Mouse (Mus musculus) bone marrow, adult 2 months (tissue): Measurements from ENCODE around the gene Trim72.

Source experiments
- CTCF ChIP-seq: fragments of 200-500 bp; IDR thresholded peaks from 2 replicates; pipeline ENCODE4 v1.5.1; 2011; ENCODE audit warnings: low read length, control low read depth; ENCODE audit not compliant: control insufficient read depth, insufficient read depth
- POLR2A ChIP-seq: fragments of 200-500 bp; IDR thresholded peaks from 2 replicates; pipeline ENCODE4 v1.6.1; 2011; ENCODE audit warnings: low read depth, mild to moderate bottlenecking, control low read depth, low read length, borderline replicate concordance; ENCODE audit not compliant: control insufficient read depth

DNA sequence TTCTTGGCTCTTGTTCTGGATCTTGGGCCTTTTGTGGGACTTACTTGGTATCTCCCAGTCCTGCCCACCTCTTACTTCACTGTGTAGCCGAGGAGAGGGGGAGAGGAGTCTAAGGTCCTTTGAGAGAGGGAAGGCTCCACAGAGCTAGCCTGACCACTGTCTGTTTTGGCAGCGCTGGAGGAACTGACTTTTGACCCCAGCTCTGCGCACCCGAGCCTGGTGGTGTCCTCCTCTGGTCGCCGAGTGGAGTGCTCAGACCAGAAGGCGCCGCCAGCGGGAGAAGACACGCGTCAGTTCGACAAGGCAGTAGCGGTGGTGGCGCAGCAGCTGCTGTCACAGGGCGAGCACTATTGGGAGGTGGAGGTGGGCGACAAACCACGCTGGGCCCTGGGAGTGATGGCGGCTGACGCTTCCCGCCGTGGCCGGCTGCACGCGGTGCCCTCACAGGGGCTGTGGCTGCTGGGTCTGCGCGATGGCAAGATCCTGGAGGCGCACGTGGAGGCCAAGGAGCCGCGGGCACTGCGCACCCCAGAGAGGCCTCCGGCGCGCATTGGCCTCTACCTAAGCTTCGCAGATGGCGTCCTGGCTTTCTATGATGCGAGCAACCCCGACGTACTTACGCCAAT lies 6.1 kb downstream of the Trim72 start:
- TF ChIP-seq CTCF: no peak
- TF ChIP-seq POLR2A: no peak
